Mouse (Mus musculus) cortical plate, adult 2 months (tissue): ENCODE results near the gene Gbgt1.
"Not testable (repeated sequence)": the region's sequence is repeated elsewhere in the genome, so short reads cannot be mapped to it uniquely, and the experiment has no call there.

Experiments used
- CTCF ChIP-seq: fragments of 200-500 bp; IDR thresholded peaks from 2 replicates; pipeline ENCODE4 v1.5.1; 2011; ENCODE audit warnings: mild to moderate bottlenecking, control low read depth, low read length; ENCODE audit not compliant: insufficient read depth; ENCODE audit errors: extremely low read depth
- POLR2A ChIP-seq: fragments of 200-500 bp; IDR thresholded peaks from 2 replicates; pipeline ENCODE4 v1.6.1; 2011; ENCODE audit warnings: mild to moderate bottlenecking, low read length, control low read depth; ENCODE audit not compliant: insufficient read depth; ENCODE audit errors: extremely low read depth

DNA sequence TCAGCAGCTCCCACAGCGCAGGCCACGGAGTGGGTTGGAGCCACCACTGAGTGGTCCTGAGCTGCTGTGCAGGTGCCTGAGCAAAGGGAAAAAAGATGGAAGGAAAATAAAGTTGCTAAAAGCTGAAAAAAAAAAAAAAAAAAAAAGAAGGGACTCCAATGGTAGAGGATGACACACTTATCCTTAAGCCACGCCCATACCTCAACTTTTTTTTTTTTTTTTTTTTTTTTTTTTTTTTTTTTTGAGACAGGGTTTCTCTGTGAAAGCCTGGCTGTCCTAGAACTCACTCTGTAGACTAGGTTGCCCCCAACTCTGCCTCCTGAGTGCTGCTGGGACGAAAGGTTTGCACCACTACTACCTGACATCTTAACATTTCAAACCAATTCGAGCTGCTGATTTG lies 18.7 kb upstream of the Gbgt1 start:
- not testable (repeated sequence) for TF ChIP-seq CTCF, POLR2A
